Mouse (Mus musculus) bone marrow macrophage, adult 2 months (primary cell): ENCODE data around the gene Padi2.

Experiments
- CTCF ChIP-seq: IDR thresholded peaks from 2 replicates; pipeline ENCODE4 v1.5.1; 2012; ENCODE audit warnings: low read depth, mild to moderate bottlenecking, low read length, moderate library complexity
- POLR2A ChIP-seq: IDR thresholded peaks from 2 replicates; pipeline ENCODE4 v1.6.1; 2012; ENCODE audit warnings: mild to moderate bottlenecking, low read depth, low read length, borderline replicate concordance

DNA sequence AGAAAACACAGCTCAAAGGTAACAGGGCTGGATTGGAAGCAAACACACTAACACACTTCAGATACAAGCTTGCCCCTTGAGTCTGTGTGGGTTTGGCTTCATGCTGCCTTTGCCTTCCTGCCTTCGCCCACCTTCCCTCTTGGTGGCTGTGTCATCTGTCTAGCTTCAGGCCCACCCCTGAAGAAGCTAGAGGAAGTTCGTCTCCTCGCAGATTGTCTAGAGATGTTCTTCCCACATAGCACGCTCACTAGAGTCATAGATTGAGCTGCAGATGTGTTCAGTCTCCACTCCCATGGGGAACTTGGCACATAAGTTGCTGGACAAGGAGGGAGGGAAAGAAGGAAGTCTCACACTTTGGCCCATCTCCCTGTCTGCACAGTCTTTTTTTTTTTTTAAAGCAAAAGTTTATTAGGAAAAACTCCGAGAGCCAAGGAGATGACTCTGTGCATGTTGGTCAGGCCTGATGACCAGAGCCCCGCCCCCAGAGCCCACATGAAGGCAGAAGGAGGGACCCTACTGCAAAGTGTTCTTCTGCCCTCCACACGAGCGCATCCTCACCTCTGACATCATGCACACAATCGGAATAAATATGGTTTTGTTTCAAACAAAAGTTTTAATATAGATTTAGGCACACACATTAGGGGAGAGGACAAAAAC lies 57.9 kb downstream of the Padi2 start:
- TF ChIP-seq CTCF (no peak), POLR2A (no peak)
